Mouse (Mus musculus) stomach, postnatal 0 days (tissue): ENCODE measurements around the gene Fancg.
A peak's percentile ranks its signal among the peaks of the same experiment; 100 is the strongest.

Experiments
- CTCF ChIP-seq: IDR thresholded peaks from 2 replicates; pipeline ENCODE4 v1.5.1; 2016; ENCODE audit warnings: antibody characterized with exemption, low read depth, mild to moderate bottlenecking, moderate library complexity
- EP300 ChIP-seq: optimal IDR thresholded peaks from 2 replicates; pipeline ENCODE3; 2016; ENCODE audit warnings: antibody characterized with exemption

- TF ChIP-seq EP300, result no peak
- peak; percentile 49 for TF ChIP-seq CTCF
These were observed 22.0 kb downstream of the Fancg start for GRCm38 (mm10) chr4:42988296-42988695.
